Mouse (Mus musculus) liver, adult 2 months (tissue): ENCODE data around the gene Cdkl1. TPM values are rescaled to one million over a fixed set of nuclear protein-coding genes. Genes with fewer than 3 reads are reported as not detected.

Experiments used
- DNase-seq: peaks from one replicate; pipeline ENCODE4 v3.0.0-alpha.2; 2011; ENCODE audit warnings: low read depth, low spot score; ENCODE audit errors: extremely low read depth
- H3K27ac ChIP-seq: fragments of 200-500 bp; replicated peaks from 2 replicates; pipeline ENCODE4 v1.5.1; 2012; ENCODE audit warnings: low read depth, mild to moderate bottlenecking, control low read depth, inconsistent platforms, low read length; ENCODE audit not compliant: insufficient read depth
- H3K27me3 ChIP-seq: fragments of 200-500 bp; 2 replicates; pipeline ENCODE4 v1.6.1; 2012; ENCODE audit warnings: mild to moderate bottlenecking, moderate library complexity, low read length, inconsistent platforms; ENCODE audit not compliant: control insufficient read depth, insufficient read depth
- H3K36me3 ChIP-seq: fragments of 200-500 bp; 2 replicates; pipeline ENCODE4 v1.6.1; 2012; ENCODE audit warnings: low read length, inconsistent platforms; ENCODE audit not compliant: control insufficient read depth, insufficient read depth
- H3K4me1 ChIP-seq: fragments of 200-500 bp; 2 replicates; pipeline ENCODE4 v1.6.1; 2011; ENCODE audit warnings: low read length; ENCODE audit not compliant: control insufficient read depth, insufficient read depth
- H3K4me3 ChIP-seq: fragments of 200-500 bp; 2 replicates; pipeline ENCODE4 v1.5.1; 2011; ENCODE audit warnings: low read depth, mild to moderate bottlenecking, control low read depth, low read length, moderate library complexity; ENCODE audit not compliant: insufficient read depth
- H3K79me2 ChIP-seq: fragments of 200-500 bp; 2 replicates; pipeline ENCODE4 v1.6.1; 2012; ENCODE audit warnings: inconsistent platforms, mild to moderate bottlenecking, low read length, moderate library complexity; ENCODE audit not compliant: control insufficient read depth, insufficient read depth
- H3K9ac ChIP-seq: fragments of 200-500 bp; 2 replicates; pipeline ENCODE4 v1.6.1; 2012; ENCODE audit warnings: low read depth, mild to moderate bottlenecking, control low read depth, inconsistent platforms, low read length
- CTCF ChIP-seq: fragments of 200-500 bp; IDR thresholded peaks from 2 replicates; pipeline ENCODE4 v1.5.1; 2011; ENCODE audit warnings: low read depth, low read length, control low read depth
- POLR2A ChIP-seq: fragments of 200-500 bp; IDR thresholded peaks from 2 replicates; pipeline ENCODE4 v1.6.1; 2011; ENCODE audit warnings: low read length, control low read depth; ENCODE audit not compliant: insufficient read depth; ENCODE audit errors: extremely low read depth
- WGBS: fragments of 180-500 bp; shearing (Covaris S2); methylation state at CpG from one replicate; pipeline ENCODE4 v1.1.7; 2018; 5-methylcytosine and 5-hydroxymethylcytosine counted together
- polyA plus RNA-seq: library from polyadenylated mRNA; depleted of rRNA; stranded (reverse); fragments of >200 nt; gene quantifications from 2 replicates; pipeline ENCODE4 v1.2.3, GENCODE M21; 2012
- total RNA-seq: library from RNA; depleted of rRNA; stranded (reverse); fragments of >200 nt; gene quantifications from 2 replicates; pipeline ENCODE4 v1.2.3, GENCODE M21; 2014

Gene Cdkl1
- total and polyA plus RNA-seq, 2 experiments, result 0.05 to 0.28 TPM

DNA sequence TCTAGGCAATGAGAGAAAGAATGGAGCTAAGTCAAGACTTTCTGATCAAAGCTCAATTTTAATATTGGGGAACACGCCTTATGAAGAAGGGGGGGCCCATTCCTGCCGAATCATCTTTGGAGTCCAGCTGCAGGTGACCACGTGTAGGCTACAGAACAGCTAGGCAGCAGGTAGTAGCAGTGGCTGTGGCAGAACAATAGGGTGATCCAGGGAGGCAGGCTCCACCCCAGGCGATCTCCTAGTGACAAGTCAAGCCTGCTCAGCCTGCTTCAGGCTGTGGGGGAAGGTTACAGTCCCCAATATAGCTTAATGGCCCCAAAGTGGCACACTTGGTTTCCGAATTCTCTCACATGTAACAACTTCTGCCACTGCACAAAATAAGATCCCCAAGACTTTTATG is 58.8 kb downstream of the Cdkl1 start:
- TF ChIP-seq POLR2A (no peak), CTCF (no peak)
- WGBS, result 78% methylated on average over 5 of the region's 5 CpGs
- no peaks in the 10 kb centered on the region for H3K36me3 ChIP-seq

DNA sequence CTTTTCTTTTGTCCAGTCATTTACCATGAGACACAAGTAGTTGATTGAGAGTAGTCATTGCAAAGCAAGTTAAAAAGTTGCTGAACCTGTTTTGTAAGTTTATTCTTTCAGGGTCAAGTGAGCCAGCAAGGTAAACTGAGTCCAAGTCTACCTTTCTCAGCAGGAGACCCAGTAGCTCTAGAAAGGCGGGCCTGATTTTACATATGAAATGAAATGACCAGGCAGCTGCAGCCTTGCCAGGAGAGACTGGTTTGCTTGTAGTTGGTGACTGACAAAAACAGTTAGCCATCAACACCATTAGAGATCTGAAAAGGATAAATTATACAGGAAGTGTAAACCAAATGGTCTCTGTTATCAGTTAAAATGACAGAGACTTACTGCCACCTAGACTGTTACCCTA is 60.8 kb downstream of the Cdkl1 start:
- Histone ChIP-seq H3K4me3 (no peak overlapping the region), H3K9ac (no peak overlapping the region), H3K79me2 (no peaks in the 10 kb centered on the region), H3K27me3 (no peaks in the 10 kb centered on the region), H3K36me3 (no peaks in the 10 kb centered on the region), H3K27ac (no peak overlapping the region), H3K4me1 (peaks cover 7% of the 10 kb centered on the region)
- DNase-seq, result no peak
- WGBS, result 100% methylated on average over 1 of the region's 1 CpGs
- TF ChIP-seq POLR2A, result no peak
- no peak for TF ChIP-seq CTCF

More for the DNA sequence above, 58.8 kb downstream of the Cdkl1 start:
- Histone ChIP-seq H3K9ac (no peak overlapping the region), H3K27ac (no peak overlapping the region), H3K4me3 (no peak overlapping the region), H3K27me3 (no peaks in the 10 kb centered on the region), H3K79me2 (no peaks in the 10 kb centered on the region), H3K4me1 (peaks cover 7% of the 10 kb centered on the region)
- DNase-seq, result no peak

DNA sequence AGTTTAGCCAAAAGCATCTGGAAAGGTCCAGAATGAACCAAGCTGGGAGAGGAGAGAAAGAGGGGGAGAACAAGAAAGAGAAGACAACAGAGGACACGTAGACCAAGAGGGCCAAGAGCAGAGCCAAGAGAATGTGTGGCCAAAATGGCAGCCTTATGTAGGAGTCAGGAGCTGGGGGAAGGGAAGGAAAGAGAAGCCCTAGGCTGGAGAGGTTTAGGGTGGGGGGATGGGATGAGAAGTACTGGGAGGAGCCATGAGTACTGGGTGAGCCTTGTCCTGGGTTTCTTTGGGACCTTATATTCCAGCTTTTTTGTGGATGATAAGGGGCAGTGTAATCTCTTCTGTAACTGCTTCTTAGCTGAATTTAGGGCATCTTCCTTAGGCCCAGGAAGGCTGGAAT is 61.8 kb downstream of the Cdkl1 start:
- 96% methylated on average over 1 of the region's 1 CpGs for WGBS

DNA sequence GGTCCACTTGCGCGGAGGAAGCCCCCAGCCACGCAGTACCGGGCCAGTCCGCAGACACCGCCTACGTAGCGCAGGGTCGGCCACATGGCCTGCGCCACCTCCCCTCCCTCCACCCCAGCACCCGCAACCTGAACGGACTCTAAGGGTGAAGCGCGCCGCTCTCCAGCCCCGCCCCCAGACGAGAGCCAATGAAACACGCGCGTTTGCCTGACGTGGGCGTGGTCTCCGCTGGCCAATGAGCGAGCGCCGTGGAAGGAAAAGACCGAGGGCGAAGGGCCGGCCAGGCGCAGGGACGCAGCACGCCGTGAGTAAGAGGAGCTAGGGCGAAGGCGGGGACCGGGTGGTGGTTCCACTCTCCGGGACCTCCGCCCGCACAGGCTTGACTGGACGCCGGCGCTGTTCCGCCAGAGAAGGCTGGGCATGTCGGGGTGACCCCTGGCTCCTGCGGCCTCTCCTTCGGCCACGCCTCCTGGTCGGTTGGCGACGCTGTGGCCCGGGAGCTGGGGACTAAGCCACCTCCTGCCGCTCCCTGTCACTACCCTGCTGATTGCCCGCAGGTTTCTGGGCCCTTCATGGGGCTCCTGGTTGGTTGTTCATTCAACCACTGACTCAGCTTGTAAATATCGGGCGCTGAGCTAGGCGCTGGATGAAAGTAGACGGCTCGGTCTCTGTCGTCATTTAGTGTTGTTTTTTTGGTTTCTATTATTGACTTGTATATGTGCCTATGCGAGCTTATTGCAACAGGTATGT is 66.2 kb downstream of the Cdkl1 start, which contains the start of the genes L2hgdh and Atp5s:
L2hgdh (minus strand) TSS at position 163 of the 750 bp plus-strand sequence.
Atp5s (plus strand) TSS at position 240 of the 750 bp plus-strand sequence.
- TF ChIP-seq POLR2A (peak; percentile 90), CTCF (no peak)
- peaks cover 13% of the 10 kb centered on the region for H3K4me1 ChIP-seq
- peak; percentile 88 for DNase-seq
- H3K36me3 ChIP-seq, result peaks cover 7% of the 10 kb centered on the region; the same call in 1 of the 2 replicates
- peak within 1 kb of the TSS; percentile 86 for H3K4me3 ChIP-seq
- H3K9ac ChIP-seq, result peak within 1 kb of the TSS; percentile 91
- WGBS, result under 1% methylated on average over 60 of the region's 60 CpGs
- H3K27ac ChIP-seq, result peak within 1 kb of the TSS; percentile 91
- no peaks in the 10 kb centered on the region for H3K27me3 ChIP-seq
- peaks cover 14% of the 10 kb centered on the region; the same call in 1 of the 2 replicates for H3K79me2 ChIP-seq

More for the DNA sequence above, 61.8 kb downstream of the Cdkl1 start:
- DNase-seq, result no peak
- peaks cover 7% of the 10 kb centered on the region for H3K4me1 ChIP-seq
- peaks cover 3% of the 10 kb centered on the region; the same call in 1 of the 2 replicates for H3K79me2 ChIP-seq
- no peaks in the 10 kb centered on the region for H3K36me3 ChIP-seq
- no peak overlapping the region for H3K9ac ChIP-seq
- H3K27ac ChIP-seq, result no peak overlapping the region
- no peaks in the 10 kb centered on the region for H3K27me3 ChIP-seq
- H3K4me3 ChIP-seq, result no peak overlapping the region
- no peak for TF ChIP-seq CTCF
- TF ChIP-seq POLR2A, result no peak

DNA sequence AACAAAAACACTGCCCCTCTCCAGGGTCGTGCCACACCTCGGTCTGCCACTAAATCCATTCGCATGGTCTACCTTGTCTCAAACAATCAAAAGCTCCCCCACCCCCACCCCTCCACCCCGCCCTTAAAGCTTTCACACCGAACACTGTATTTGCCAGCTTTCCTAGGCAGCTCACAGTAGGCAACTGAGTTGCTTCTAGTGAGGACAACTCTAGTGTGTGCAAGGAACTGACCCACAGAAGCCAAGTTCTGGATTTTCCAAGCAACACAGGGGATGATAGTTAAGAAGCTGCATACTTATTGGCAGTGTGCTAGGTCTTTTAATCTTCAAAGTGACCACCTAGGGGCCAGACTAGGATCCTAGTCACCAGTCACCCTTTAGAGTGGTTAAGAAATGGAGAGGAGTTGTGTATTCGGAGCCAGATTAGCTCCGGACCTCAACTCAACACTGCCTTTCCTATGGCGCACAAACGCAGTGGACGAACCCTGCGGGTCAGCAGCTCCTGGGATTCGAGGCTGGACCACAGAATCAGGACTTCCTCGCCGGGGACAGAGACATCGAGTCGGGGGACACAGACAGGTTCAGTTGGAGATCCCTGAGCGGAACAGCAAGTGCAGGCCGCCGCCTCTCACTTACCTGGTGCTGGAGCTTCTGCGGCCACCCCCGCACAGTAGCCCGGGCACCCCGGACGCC is 66.9 kb downstream of the Cdkl1 start:
- DNase-seq, result peak; percentile 61
- no peaks in the 10 kb centered on the region for H3K27me3 ChIP-seq
- no peak for TF ChIP-seq POLR2A
- no peak for TF ChIP-seq CTCF
- peak overlapping the region; percentile 86 for H3K4me3 ChIP-seq
- peak overlapping the region; percentile 91 for H3K9ac ChIP-seq
- peak overlapping the region; percentile 91 for H3K27ac ChIP-seq
- H3K4me1 ChIP-seq, result peaks cover 13% of the 10 kb centered on the region
- WGBS, result 2% methylated on average over 24 of the region's 24 CpGs
- H3K79me2 ChIP-seq, result peaks cover 14% of the 10 kb centered on the region; the same call in 1 of the 2 replicates
- H3K36me3 ChIP-seq, result peaks cover 11% of the 10 kb centered on the region; the same call in 1 of the 2 replicates

DNA sequence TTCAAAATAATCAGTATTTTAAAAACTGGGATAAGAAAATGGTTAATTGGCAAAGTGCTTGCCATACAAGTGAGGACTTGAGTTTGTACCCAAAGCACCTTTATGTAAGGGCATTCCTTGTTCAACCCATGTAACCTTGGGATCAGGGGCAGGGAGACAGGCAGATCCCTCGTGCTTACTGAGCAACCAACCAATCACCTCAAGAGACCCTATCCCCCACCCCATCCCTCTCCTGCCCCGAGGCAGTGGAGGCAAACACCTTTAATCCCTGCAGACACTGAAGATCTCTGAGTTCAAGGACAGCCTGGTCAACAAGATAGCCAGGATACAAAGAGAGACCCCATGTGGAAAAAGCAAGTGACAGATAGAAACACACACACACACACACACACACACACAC is 67.7 kb downstream of the Cdkl1 start:
- DNase-seq, result peak; percentile 54
- Histone ChIP-seq H3K4me3 (peak overlapping the region; percentile 86; the same call in 1 of the 2 replicates), H3K9ac (peak overlapping the region; percentile 91), H3K4me1 (peaks cover 13% of the 10 kb centered on the region), H3K79me2 (peaks cover 14% of the 10 kb centered on the region; the same call in 1 of the 2 replicates), H3K36me3 (peaks cover 11% of the 10 kb centered on the region; the same call in 1 of the 2 replicates), H3K27ac (peak overlapping the region; percentile 13), H3K27me3 (no peaks in the 10 kb centered on the region)
- 31% methylated on average over 2 of the region's 2 CpGs for WGBS
- TF ChIP-seq POLR2A (no peak), CTCF (no peak)
